Comparison of ENCODE assay signal across 10 mouse cellular contexts in the genomic region with DNA sequence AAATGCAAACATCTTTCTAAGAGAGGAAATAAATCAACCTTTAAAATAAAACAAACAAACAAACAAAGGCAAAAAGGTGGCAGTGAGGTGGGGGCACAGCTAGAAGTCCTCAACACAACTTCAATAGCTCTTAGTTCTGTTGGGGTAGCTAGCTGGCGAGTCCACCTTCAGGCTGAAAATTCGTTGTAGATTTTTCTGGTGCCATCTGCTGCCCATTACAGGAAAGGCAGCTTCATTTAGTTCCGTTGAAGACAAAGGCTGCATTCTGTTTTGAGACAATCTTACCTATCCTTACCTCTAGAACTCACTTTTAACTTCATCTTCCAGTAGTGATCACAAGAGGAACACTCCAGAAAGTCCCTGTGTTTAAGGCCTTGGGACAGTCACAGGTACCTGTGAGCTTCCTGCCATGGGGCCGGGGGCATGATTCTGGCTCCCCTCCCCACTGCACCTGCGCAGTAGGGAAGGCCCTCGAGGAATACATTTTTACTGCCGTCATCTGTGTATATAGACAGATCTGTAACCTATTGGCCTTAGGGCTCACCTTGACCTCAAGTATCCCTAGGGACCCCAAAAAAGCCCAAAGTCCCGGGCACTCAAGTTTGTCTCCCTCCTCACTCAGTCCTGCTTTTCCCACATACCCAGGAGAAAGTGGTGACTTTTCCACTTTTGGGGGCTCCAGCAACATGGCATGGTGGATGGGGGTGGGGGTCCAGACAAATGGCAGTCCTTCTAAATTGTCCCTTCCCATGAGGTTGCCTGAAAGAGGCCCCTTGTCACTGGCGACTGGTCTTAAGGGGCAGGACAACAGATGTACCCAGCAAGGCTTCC. TPM values are rescaled to one million over a fixed set of nuclear protein-coding genes. Genes with fewer than 3 reads are reported as not detected.
DNase-seq lines count a peak whose midpoint lies in the region; ATAC-seq and TF ChIP-seq lines count a peak whose summit lies in the region.
"Had no signal": no experiment of that assay in that cellular context is flagged by ENCODE, and none has a peak within 500 bp of the region (broad histone marks: within the 10 kb centered on the region; RNA-seq: fewer than 3 reads in every experiment).

No protein-coding gene starts in this region.

- peak; percentile 25; the same call in 1 of the 2 replicates for TF ChIP-seq CTCF in lung, adult 2 months (IDR thresholded peaks at IDR 0.05; ENCODE audit: insufficient read depth, low read length)

- H3K27ac ChIP-seq in forebrain, embryonic 14.5 days (ENCODE audit: low read depth, low read length): no peak overlapping the region
- H3K27ac ChIP-seq in lung, embryonic 15.5 days: peak overlapping the region; percentile 38; the same call in 1 of the 2 replicates
- H3K27ac ChIP-seq: embryonic facial prominence, embryonic 13.5 days had no signal

- peak; percentile 46 for ATAC-seq in forebrain, embryonic 14.5 days
- ATAC-seq in lung, embryonic 15.5 days (ENCODE audit: borderline replicate concordance, extremely low read depth, low FRiP score, low TSS enrichment): 0 out of 2 replicates have a peak, but pooled peaks have one; percentile 21
- 0 out of 2 replicates have a peak, but pooled peaks have one; percentile 31 for ATAC-seq in neutrophil, adult 5-6 weeks (ENCODE audit: extremely low read depth, insufficient number of reproducible peaks, low FRiP score, poor library complexity, severe bottlenecking)

- 0 out of 2 replicates have a peak, but pooled peaks cover 2% of the 10 kb centered on the region for H3K4me1 ChIP-seq in lung, adult 2 months (ENCODE audit: control insufficient read depth, insufficient read depth, low read length)
- no peaks in the 10 kb centered on the region for H3K4me1 ChIP-seq in forebrain, embryonic 14.5 days (ENCODE audit: control insufficient read depth, insufficient read depth, low read length)
- H3K4me1 ChIP-seq in lung, embryonic 15.5 days: peaks cover 22% of the 10 kb centered on the region

- no peak for TF ChIP-seq POLR2A in lung, adult 2 months (IDR thresholded peaks at IDR 0.05; ENCODE audit: borderline replicate concordance, extremely low read depth, low read depth, low read length)

- no peak overlapping the region for H3K4me3 ChIP-seq in lung, adult 2 months (replicated peaks; ENCODE audit: extremely low read depth, low read depth, low read length)
- H3K4me3 ChIP-seq in forebrain, embryonic 14.5 days (ENCODE audit: low read depth, low read length): no peak overlapping the region
- no peak overlapping the region for H3K4me3 ChIP-seq in lung, embryonic 15.5 days
- H3K4me3 ChIP-seq: embryonic facial prominence, embryonic 13.5 days had no signal

- H3K9ac ChIP-seq in forebrain, embryonic 14.5 days (ENCODE audit: low read length): no peak overlapping the region
- no peak overlapping the region for H3K9ac ChIP-seq in lung, embryonic 15.5 days
- H3K9ac ChIP-seq: embryonic facial prominence, embryonic 13.5 days had no signal

- H3K4me2 ChIP-seq in forebrain, embryonic 14.5 days (ENCODE audit: low read length): no peak overlapping the region
- 0 out of 2 replicates have a peak overlapping the region, but pooled peaks have one; percentile 3 for H3K4me2 ChIP-seq in lung, embryonic 15.5 days

- DNase-seq in lung, adult 2 months: peak; percentile 55
- no peak for DNase-seq in lung, adult 18-20 months
- peak; percentile 52 for DNase-seq in adrenal gland, postnatal 25 days
- DNase-seq in forebrain, embryonic 14.5 days (ENCODE audit: low spot score): peak; percentile 85
- DNase-seq in induced T-regulatory cell, adult 2 months (ENCODE audit: low read depth): peak; percentile 76
- DNase-seq in Muller cell, postnatal 12 days (ENCODE audit: inconsistent ontology term): no peak

- peaks cover 7% of the 10 kb centered on the region; the same call in 1 of the 2 replicates for H3K27me3 ChIP-seq in forebrain, embryonic 14.5 days (replicated peaks; ENCODE audit: control insufficient read depth, insufficient read depth, low read length)
- peaks cover 24% of the 10 kb centered on the region; the same call in 1 of the 2 replicates for H3K27me3 ChIP-seq in lung, embryonic 15.5 days

- no peaks in the 10 kb centered on the region for H3K36me3 ChIP-seq in forebrain, embryonic 14.5 days (ENCODE audit: control insufficient read depth, insufficient read depth, low read length)
- no peaks in the 10 kb centered on the region for H3K36me3 ChIP-seq in lung, embryonic 15.5 days
- H3K36me3 ChIP-seq: embryonic facial prominence, embryonic 13.5 days had no signal

- WGBS in lung, adult 2 months: 37% methylated on average over 9 of the region's 9 CpGs
- 55% methylated on average over 9 of the region's 9 CpGs for WGBS in forebrain, embryonic 14.5 days
- 36% methylated on average over 9 of the region's 9 CpGs for WGBS in lung, embryonic 15.5 days

- H3K9me3 ChIP-seq in forebrain, embryonic 14.5 days (replicated peaks; ENCODE audit: control insufficient read depth, low read length): no peaks in the 10 kb centered on the region
- H3K9me3 ChIP-seq in lung, embryonic 15.5 days: no peaks in the 10 kb centered on the region
- H3K9me3 ChIP-seq: embryonic facial prominence, embryonic 13.5 days had no signal

RNA-seq across cellular contexts. Expression of gene Prnd, which starts 0.7 kb away (rescaled TPM):
- polyA plus RNA-seq in lung, adult 2 months (2012; rRNA removed): 0.95 and 1.1 TPM in 2 replicates
- not detected in 2 replicates for total RNA-seq in adrenal gland, postnatal 25 days (2021)
- polyA plus RNA-seq in forebrain, embryonic 14.5 days (2014; fragmentation: Nextera tagmentation; extraction: Ambion mirVana): 13.6 and 14.1 TPM in 2 replicates
- polyA plus RNA-seq in lung, embryonic 15.5 days (2015; fragmentation: Nextera tagmentation; extraction: Ambion mirVana): 44.2 and 44.8 TPM in 2 replicates
- 0.23 TPM in 1 of 2 replicates, not detected in the other for total RNA-seq in neutrophil, adult 5-6 weeks (2017)

RNA-seq across cellular contexts. Expression of gene Prn, which starts 40.2 kb away (rescaled TPM):
- polyA plus RNA-seq in lung, adult 2 months (2012; rRNA removed): not detected in 2 replicates
- 0.24 TPM in 1 of 2 replicates, not detected in the other for total RNA-seq in adrenal gland, postnatal 25 days (2021)
- polyA plus RNA-seq in forebrain, embryonic 14.5 days (2014; fragmentation: Nextera tagmentation; extraction: Ambion mirVana): 0.32 TPM in 1 of 2 replicates, not detected in the other
- not detected in 2 replicates for polyA plus RNA-seq in lung, embryonic 15.5 days (2015; fragmentation: Nextera tagmentation; extraction: Ambion mirVana)
- total RNA-seq in neutrophil, adult 5-6 weeks (2017): not detected in 2 replicates
- polyA plus RNA-seq: liver, embryonic 16.5 days had no signal

RNA-seq across cellular contexts. Expression of gene Prnp, which starts 40.3 kb away (rescaled TPM):
- 95.5 and 102 TPM in 2 replicates for polyA plus RNA-seq in lung, adult 2 months (2012; rRNA removed)
- total RNA-seq in adrenal gland, postnatal 25 days (2021): 72.9 and 75.5 TPM in 2 replicates
- 111 and 125 TPM in 2 replicates for polyA plus RNA-seq in forebrain, embryonic 14.5 days (2014; fragmentation: Nextera tagmentation; extraction: Ambion mirVana)
- 53.2 and 57.0 TPM in 2 replicates for polyA plus RNA-seq in lung, embryonic 15.5 days (2015; fragmentation: Nextera tagmentation; extraction: Ambion mirVana)
- 2.1 and 2.2 TPM in 2 replicates for total RNA-seq in neutrophil, adult 5-6 weeks (2017)

Comparison
In these comparisons a context has a peak if more than half of its experiments do, and no peak if none do; other contexts are left out.
1. DNase-seq: peak in lung, adult 2 months (single experiment), adrenal gland, postnatal 25 days (single experiment), forebrain, embryonic 14.5 days (single experiment) and induced T-regulatory cell, adult 2 months (single experiment); none in lung, adult 18-20 months (0 of 2) and Muller cell, postnatal 12 days (single experiment).
2. Peak in every context shown above with its lines, with median percentiles within 50 percentile points of each other: ATAC-seq.